Mouse (Mus musculus): ENCODE results near the gene Ddc. TPM values are rescaled to one million over a fixed set of nuclear protein-coding genes. Genes with fewer than 3 reads are reported as not detected.
A peak's percentile ranks its signal among the peaks of the same experiment; 100 is the strongest.

Gene Ddc
- polyA plus RNA-seq (2015; fragmentation: Nextera tagmentation; extraction: Ambion mirVana) = 46.3 and 52.2 TPM in 2 replicates

DNA sequence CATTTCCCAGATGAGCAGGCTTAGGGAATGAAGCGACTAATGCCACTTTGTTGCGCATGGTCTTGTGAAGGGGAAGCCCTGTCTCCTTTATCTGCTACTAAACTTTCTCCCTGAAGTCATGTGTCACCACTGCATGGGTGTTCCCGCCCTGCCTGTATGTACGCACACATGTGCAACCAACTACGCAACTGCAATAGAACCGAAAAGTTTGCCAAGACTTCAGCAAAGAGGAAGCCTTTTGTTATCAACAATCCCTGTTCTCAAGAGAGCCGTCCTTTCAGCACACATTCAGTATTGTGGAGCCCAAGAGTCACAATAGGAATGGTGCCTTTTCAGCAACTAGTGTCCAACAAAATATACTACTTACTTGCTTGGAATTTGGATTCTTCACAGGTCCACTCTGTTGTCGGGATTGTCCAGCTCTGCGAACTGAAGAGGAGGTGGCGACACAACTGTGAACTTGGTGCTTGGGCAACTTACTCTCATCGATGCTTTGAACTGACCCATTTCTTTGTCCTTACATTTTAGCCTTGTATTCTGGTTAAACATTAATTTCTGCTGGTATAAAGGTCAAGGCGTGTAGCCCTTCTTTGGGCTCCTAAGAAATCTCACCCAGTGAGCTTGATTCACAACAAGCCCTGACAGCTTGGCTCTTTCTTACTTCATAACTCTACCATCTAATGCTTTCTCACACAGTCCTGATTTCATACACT lies at the start of gene Ddc:
Ddc (minus strand) TSS at position 500 of the 713 bp plus-strand sequence.
- no peaks in the 10 kb centered on the region for H3K27me3 ChIP-seq (replicated peaks)
- 71% methylated on average over 12 of the region's 12 CpGs for WGBS
- H3K27ac ChIP-seq = peak within 1 kb of the TSS; percentile 63
- H3K4me3 ChIP-seq (replicated peaks) = peak within 1 kb of the TSS; percentile 15
- 0 out of 2 replicates have a peak, but pooled peaks cover 13% of the 10 kb centered on the region for H3K4me1 ChIP-seq (replicated peaks)
- ATAC-seq = peak; percentile 83
- H3K4me2 ChIP-seq (replicated peaks) = peak within 1 kb of the TSS; percentile 37
- H3K9me3 ChIP-seq = no peaks in the 10 kb centered on the region
- no peaks in the 10 kb centered on the region for H3K36me3 ChIP-seq
- H3K9ac ChIP-seq = peak within 1 kb of the TSS; percentile 38; the same call in 1 of the 2 replicates

DNA sequence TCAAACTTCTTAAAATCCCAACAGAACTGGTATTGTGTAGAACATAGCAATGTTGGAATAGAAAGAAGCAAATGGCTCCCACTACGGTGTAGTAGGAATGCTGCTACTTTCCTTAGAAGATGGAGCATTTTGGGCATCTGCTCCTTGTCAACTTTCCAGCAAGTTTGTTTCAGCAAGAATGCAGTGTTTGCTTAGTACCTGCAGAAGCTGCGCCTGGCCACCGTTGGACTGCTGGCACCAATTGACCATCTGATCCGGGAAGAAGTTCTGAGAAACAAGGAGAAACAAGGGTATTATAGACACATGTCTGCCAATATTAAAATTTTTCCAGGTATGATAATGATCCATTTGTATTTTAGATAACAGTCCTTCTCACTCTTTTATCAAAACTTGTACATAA lies 47.8 kb upstream of the Ddc start:
- H3K9me3 ChIP-seq = no peaks in the 10 kb centered on the region
- WGBS = 74% methylated on average over 4 of the region's 4 CpGs
- no peaks in the 10 kb centered on the region for H3K27me3 ChIP-seq (replicated peaks)
- H3K4me1 ChIP-seq (replicated peaks) = peaks cover 21% of the 10 kb centered on the region
- peaks cover 2% of the 10 kb centered on the region; the same call in 1 of the 2 replicates for H3K36me3 ChIP-seq
- H3K4me2 ChIP-seq (replicated peaks) = no peak overlapping the region
- H3K4me3 ChIP-seq (replicated peaks) = no peak overlapping the region
- ATAC-seq = no peak
- H3K27ac ChIP-seq = no peak overlapping the region
- no peak overlapping the region for H3K9ac ChIP-seq

DNA sequence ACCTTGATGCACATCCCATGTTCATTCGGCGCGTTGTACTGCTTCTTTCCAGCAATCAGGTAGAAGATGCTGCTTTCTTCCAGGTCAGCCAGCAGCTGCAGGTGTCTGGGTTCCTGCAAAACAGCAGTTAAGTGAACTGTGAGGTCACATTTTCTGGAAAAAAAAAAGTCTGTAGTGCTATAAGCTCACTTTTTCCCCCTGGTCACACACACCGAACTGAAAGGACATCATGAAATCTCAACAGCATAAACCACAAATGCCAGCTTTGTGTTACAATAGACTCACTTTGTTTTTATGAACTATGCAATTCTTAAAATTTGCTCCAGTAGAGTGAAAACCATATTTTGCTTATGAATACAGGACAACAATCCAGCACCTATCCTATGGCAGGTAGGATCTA lies 46.9 kb upstream of the Ddc start:
- peaks cover 21% of the 10 kb centered on the region for H3K4me1 ChIP-seq (replicated peaks)
- no peak overlapping the region for H3K4me2 ChIP-seq (replicated peaks)
- no peak overlapping the region for H3K27ac ChIP-seq
- no peaks in the 10 kb centered on the region for H3K9me3 ChIP-seq
- 93% methylated on average over 4 of the region's 4 CpGs for WGBS
- H3K9ac ChIP-seq = no peak overlapping the region
- peaks cover 2% of the 10 kb centered on the region; the same call in 1 of the 2 replicates for H3K36me3 ChIP-seq
- ATAC-seq = no peak
- no peak overlapping the region for H3K4me3 ChIP-seq (replicated peaks)
- H3K27me3 ChIP-seq (replicated peaks) = no peaks in the 10 kb centered on the region

DNA sequence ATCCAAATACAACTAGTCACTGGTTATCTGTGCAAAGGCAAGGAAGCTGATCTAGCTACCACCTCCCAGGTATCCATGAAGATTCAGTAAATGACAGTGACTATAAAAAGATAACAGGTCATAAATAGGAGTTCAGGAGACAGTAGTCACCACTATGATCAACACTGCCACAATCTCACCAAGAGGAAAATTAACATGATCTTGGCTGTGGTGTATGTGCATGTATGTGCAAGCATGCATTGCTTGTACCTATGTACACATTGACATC lies 46.1 kb upstream of the Ddc start:
- H3K27ac ChIP-seq = no peak overlapping the region
- H3K9ac ChIP-seq = no peak overlapping the region
- peaks cover 2% of the 10 kb centered on the region; the same call in 1 of the 2 replicates for H3K36me3 ChIP-seq
- H3K27me3 ChIP-seq (replicated peaks) = no peaks in the 10 kb centered on the region
- peaks cover 18% of the 10 kb centered on the region for H3K4me1 ChIP-seq (replicated peaks)
- H3K4me3 ChIP-seq (replicated peaks) = no peak overlapping the region
- H3K9me3 ChIP-seq = no peaks in the 10 kb centered on the region
- ATAC-seq = no peak
- H3K4me2 ChIP-seq (replicated peaks) = no peak overlapping the region

DNA sequence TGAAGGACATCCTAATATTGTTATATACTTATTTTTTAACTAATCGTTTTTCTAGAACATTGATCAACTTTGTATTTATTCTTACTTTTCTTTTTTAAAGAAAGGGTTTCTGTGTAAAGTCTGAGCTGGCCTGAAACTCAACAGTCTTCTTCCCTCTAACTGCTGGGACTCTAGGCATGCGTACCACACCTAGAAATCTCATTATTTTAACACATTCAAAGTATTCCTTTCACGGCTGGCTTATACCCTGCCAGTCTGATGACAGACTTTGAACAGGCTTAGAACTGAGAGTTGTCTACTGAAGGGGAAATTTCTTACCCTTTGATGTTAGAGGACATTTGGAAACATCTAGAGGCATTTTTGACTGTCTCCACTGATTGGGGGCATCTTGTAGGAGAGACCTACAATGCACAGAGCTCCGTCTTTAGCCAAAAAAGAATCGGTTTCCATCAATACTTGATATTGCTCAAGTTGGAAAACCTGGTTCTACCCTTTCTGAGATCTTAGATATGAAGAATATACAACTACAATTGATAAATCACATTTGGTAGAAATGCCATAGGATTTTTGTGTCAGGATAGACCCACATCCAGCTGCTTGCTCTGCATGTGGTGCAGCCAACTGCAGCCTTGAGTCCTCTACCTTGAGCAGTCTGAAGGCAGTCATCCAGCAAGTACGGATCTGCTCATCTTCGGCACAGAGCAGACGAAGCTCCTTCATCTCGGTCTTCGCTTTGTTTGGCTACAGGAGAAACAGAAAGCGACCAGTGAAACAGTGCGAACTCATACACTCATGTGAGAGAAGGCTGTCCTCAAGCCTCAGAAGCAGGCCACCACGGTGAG lies 45.5 kb upstream of the Ddc start:
- no peak overlapping the region for H3K4me2 ChIP-seq (replicated peaks)
- H3K27ac ChIP-seq = no peak overlapping the region
- no peak overlapping the region for H3K9ac ChIP-seq
- peaks cover 13% of the 10 kb centered on the region for H3K4me1 ChIP-seq (replicated peaks)
- H3K27me3 ChIP-seq (replicated peaks) = no peaks in the 10 kb centered on the region
- H3K4me3 ChIP-seq (replicated peaks) = no peak overlapping the region
- ATAC-seq = no peak
- H3K9me3 ChIP-seq = no peaks in the 10 kb centered on the region
- H3K36me3 ChIP-seq = peaks cover 2% of the 10 kb centered on the region; the same call in 1 of the 2 replicates
- 90% methylated on average over 13 of the region's 13 CpGs for WGBS

DNA sequence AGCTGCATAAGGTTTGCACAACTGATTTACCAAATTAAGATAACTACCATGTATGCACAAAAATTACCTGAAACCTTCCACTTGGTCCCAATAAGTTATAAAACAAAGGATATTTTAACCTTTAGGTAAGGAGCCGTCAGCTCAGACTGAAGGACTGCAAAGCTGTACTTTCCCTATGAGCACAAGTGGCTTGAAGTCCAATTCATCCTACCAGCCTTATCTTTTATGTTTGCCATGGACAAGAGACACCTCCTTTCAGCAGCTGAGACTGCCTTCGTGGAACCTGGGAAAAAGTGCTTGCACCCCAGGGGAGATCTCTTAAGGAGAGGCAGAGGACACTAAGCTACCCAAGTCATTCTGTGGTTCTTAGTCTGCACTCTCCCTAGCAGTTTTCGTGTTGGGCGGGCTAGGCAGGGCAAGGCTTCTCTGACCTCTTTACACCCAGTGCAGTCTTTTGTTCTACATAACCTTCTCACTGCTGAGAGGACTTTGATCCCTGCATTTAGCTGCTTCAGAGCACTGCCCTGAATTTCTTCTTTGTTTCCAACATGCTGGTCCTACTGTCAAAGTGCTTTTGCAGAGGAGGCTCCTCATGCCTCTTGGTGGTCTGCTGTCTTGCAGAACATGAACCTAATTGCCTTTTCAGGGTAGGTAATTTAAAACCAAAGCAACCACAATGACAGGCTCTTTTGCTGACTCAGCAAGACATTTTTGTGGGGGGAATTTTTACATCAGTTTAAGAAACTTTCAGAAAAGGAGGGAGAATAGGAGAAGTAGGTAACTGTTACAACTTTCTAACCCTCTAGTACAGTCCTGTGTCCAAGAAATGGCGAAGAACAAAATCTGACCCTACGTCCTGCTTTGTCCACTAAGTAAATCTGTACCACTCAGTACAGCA lies 44.6 kb upstream of the Ddc start:
- 57% methylated on average over 6 of the region's 6 CpGs for WGBS
- H3K4me2 ChIP-seq (replicated peaks) = no peak overlapping the region
- H3K27ac ChIP-seq = peak overlapping the region; percentile 34; the same call in 1 of the 2 replicates
- no peak overlapping the region for H3K4me3 ChIP-seq (replicated peaks)
- no peaks in the 10 kb centered on the region for H3K9me3 ChIP-seq
- H3K9ac ChIP-seq = no peak overlapping the region
- peaks cover 8% of the 10 kb centered on the region; the same call in 1 of the 2 replicates for H3K4me1 ChIP-seq (replicated peaks)
- H3K27me3 ChIP-seq (replicated peaks) = no peaks in the 10 kb centered on the region
- ATAC-seq = peak; percentile 87
- peaks cover 3% of the 10 kb centered on the region; the same call in 1 of the 2 replicates for H3K36me3 ChIP-seq

DNA sequence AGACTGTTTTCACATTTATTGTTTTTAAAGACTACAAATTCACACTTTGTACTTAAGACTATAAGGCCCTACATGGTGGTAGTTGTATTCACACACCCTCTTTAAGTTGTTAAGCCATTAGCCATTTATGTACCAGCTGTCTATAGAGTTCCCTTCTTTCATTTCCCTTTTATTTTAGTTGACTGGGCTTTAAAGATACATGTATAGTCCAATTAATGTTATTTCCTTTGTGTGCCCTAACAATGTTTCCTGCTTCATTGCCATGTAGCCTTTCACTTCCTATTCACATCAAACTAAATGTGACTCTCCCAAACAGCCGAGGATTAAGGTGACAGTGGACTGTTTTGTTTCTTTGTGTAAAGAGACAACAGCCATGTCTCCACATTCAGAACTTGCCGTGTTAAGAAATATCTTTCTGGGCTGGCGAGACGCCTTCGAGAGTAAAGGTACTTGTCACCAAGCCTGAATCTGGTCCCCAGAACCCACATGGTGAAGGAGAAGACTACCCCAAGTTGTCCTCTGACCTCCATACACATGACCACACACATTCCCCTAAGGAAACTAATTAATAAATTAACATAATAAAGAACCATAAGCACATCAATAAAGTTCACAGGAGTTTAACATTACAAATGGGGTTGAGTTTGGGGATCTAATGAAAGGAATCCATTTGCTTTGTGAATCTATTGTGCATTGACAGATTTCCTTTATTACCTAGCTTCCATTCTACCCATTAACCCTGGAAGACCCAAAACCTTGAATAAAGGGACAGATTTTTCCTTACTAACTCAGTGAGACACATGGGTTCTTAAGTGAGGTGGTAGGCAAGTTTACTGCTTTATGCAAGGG lies 43.1 kb upstream of the Ddc start:
- no peak overlapping the region for H3K9ac ChIP-seq
- no peak overlapping the region for H3K27ac ChIP-seq
- no peak for ATAC-seq
- no peaks in the 10 kb centered on the region for H3K27me3 ChIP-seq (replicated peaks)
- peaks cover 8% of the 10 kb centered on the region; the same call in 1 of the 2 replicates for H3K4me1 ChIP-seq (replicated peaks)
- no peaks in the 10 kb centered on the region for H3K9me3 ChIP-seq
- no peak overlapping the region for H3K4me3 ChIP-seq (replicated peaks)
- H3K36me3 ChIP-seq = peaks cover 10% of the 10 kb centered on the region; the same call in 1 of the 2 replicates
- no peak overlapping the region for H3K4me2 ChIP-seq (replicated peaks)
- WGBS = 85% methylated on average over 5 of the region's 5 CpGs

DNA sequence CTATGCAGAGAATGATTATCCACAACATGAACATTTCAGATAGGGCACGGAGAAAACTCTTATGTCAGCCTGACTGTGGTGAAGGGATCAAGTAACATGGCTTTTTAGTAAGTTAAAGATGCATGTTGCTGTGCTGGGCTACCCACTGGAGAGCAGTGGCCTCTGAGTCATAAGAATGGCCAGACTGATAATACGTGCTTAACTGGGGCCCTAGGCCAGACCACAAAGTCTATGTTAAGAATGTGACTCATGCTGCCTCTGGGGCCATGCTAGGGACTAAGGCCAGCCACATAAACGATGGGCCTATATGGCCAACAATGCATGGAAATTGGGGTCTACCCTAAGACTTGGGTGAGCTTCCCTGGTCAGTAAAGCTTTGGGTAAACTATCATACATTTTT lies 41.7 kb upstream of the Ddc start:
- Histone ChIP-seq H3K9me3 (no peaks in the 10 kb centered on the region), H3K27me3 (replicated peaks) (no peaks in the 10 kb centered on the region), H3K9ac (no peak overlapping the region), H3K36me3 (peaks cover 8% of the 10 kb centered on the region; the same call in 1 of the 2 replicates), H3K4me3 (replicated peaks) (no peak overlapping the region), H3K27ac (no peak overlapping the region), H3K4me2 (replicated peaks) (no peak overlapping the region), H3K4me1 (replicated peaks) (peaks cover 8% of the 10 kb centered on the region; the same call in 1 of the 2 replicates)
- peak; percentile 42; the same call in 1 of the 2 replicates for ATAC-seq
- WGBS = 69% methylated on average over 3 of the region's 3 CpGs

DNA sequence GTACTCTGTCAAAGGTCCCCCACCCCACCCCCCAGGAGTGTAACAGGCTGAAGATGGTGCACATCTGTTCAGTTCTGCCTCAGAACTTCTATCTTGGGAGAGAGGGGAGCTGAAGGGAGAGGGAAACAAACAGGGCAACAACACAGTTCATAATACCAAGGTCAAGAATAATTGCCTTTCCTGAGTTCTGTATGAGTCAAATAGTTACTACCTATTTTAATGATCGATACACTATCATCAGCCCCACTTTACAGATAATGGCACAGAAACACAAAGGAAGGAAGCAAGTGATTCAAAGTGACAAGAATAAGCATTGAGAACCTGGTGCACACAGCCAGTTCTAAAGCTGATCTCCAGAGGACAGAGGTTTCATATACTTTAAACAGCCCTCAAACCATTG lies 40.6 kb upstream of the Ddc start:
- H3K36me3 ChIP-seq = 0 out of 2 replicates have a peak, but pooled peaks cover 8% of the 10 kb centered on the region
- WGBS = 86% methylated on average over 1 of the region's 1 CpGs

DNA sequence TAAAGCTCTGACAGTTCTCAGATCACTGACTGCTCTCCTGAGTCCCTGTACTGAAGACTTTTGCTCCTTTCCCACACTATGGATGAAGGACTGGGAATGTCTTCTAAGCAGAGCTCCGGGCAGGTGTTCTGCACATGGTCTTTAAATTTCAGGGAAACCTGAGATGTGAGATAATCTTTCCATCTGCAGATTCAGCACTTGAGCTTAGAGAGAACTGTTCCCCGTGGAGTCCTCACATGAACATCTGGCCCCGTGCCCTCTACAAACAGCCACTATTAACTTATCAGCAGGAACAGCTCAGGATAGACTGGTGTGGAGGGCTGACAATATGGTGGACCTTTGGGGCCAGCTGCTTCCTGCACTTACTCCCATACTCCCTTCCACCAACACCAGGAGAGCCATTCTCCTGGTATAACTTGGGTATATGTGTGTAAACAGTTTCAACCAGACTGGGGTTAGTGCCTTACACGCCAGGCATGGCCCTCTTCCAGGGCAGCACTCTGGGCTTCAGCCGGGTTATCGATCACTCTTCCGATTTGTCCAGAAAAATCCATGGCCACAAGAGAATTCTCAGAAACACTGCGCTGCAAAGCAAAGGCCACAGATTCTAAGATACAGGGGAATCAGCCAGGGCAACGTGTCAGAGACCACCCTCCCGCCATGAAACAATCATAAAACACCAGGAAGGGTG lies 39.5 kb upstream of the Ddc start:
- Histone ChIP-seq H3K36me3 (0 out of 2 replicates have a peak, but pooled peaks cover 8% of the 10 kb centered on the region), H3K27ac (no peak overlapping the region), H3K4me1 (replicated peaks) (peaks cover 4% of the 10 kb centered on the region; the same call in 1 of the 2 replicates), H3K4me2 (replicated peaks) (no peak overlapping the region), H3K4me3 (replicated peaks) (no peak overlapping the region), H3K9ac (no peak overlapping the region), H3K27me3 (replicated peaks) (no peaks in the 10 kb centered on the region), H3K9me3 (no peaks in the 10 kb centered on the region)
- whole genome bisulfite sequencing = 83% methylated on average over 10 of the region's 10 CpGs
- no peak for ATAC-seq

More for the DNA sequence above, 40.6 kb upstream of the Ddc start:
- no peaks in the 10 kb centered on the region for H3K9me3 ChIP-seq
- H3K27ac ChIP-seq = no peak overlapping the region
- no peak overlapping the region for H3K4me3 ChIP-seq (replicated peaks)
- no peak for ATAC-seq
- no peaks in the 10 kb centered on the region for H3K27me3 ChIP-seq (replicated peaks)
- H3K4me2 ChIP-seq (replicated peaks) = no peak overlapping the region
- H3K9ac ChIP-seq = no peak overlapping the region
- peaks cover 8% of the 10 kb centered on the region; the same call in 1 of the 2 replicates for H3K4me1 ChIP-seq (replicated peaks)

DNA sequence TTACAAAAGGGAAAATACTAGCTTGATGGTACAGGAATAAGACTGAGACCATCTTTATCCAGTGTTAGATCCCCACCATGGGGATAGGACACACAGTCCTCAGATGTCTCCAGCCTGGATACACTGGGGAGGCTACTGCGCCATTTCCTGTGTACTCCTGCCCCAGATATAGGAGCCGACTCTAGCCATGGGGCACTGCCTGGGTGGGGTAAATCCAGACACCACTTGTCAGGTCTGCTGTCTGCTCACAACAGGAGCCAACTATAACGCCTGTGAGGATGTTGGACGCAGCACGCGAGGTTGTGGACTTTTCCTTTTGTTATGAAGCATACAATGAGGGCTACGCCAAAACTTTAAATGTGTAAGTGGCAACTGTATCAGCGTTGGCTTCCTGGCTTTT lies 36.9 kb upstream of the Ddc start:
- no peak overlapping the region for H3K4me2 ChIP-seq (replicated peaks)
- 80% methylated on average over 8 of the region's 8 CpGs for WGBS
- no peaks in the 10 kb centered on the region for H3K27me3 ChIP-seq (replicated peaks)
- H3K27ac ChIP-seq = no peak overlapping the region
- H3K9me3 ChIP-seq = no peaks in the 10 kb centered on the region
- 0 out of 2 replicates have a peak, but pooled peaks cover 8% of the 10 kb centered on the region for H3K36me3 ChIP-seq
- H3K4me3 ChIP-seq (replicated peaks) = no peak overlapping the region
- no peak for ATAC-seq
- no peak overlapping the region for H3K9ac ChIP-seq
- no peaks in the 10 kb centered on the region for H3K4me1 ChIP-seq (replicated peaks)

Measured in intestine, embryonic 15.5 days (tissue).